Mouse (Mus musculus): ENCODE measurements around the gene Eef1akmt1.

DNA sequence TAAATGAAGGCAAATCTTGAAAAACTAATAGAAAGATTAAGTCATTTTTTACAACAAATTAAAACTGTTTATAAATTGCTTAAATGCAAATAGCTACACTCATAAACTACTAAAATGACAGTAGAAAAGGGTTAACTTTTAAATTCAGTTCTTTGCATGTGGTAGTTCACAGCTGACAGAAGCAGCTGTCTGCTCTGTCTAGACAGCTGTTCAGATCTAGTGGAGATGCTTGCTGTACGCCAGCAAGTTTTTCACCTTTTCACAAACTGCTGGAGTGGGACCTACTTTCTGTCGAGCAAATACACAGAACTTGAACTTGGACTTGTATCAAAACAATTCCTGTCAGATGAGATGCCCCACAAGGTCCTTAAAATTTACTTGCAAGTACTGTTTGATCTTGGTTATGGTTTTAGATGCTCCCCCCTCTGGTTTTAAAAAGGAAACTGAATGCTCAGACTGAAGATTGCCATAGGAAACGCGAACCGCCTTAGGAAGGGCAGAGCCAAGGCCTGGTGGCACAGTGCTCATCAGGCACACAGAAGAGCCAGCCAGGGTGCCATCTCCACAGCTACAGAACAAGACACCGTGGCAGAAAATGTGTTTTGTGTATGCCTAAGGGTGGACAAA lies 45.0 kb upstream of the Eef1akmt1 start:
- TF ChIP-seq POLR2A (IDR thresholded peaks at IDR 0.05; ENCODE audit: borderline replicate concordance, low read depth, low read length) (no peak), CTCF (IDR thresholded peaks at IDR 0.05; ENCODE audit: low read depth, low read length) (no peak)

Data from bone marrow macrophage, adult 2 months (primary cell).